Mouse (Mus musculus) megakaryocyte, embryonic 14.5 days (primary cell): ENCODE measurements at regions not wholly inside any gene's neighbourhood (a gene's known extent, or its start where the extent isn't known, plus 50 kb on each side); places are given as distances from the start of the nearest gene placed in this dataset.

Experiments used
- FLI1 ChIP-seq: IDR thresholded peaks from 2 replicates; pipeline ENCODE4 v1.6.1; 2012; ENCODE audit warnings: low read length, inconsistent platforms, mixed read lengths
- GATA1 ChIP-seq: IDR thresholded peaks from 3 replicates; pipeline ENCODE4 v1.6.1; 2012; ENCODE audit warnings: mixed read lengths, low read length, inconsistent platforms, borderline replicate concordance

- TF ChIP-seq FLI1 (no peak), GATA1 (no peak)
Observed at GRCm38 (mm10) chr13:111186833-111187232, 68.0 kb upstream of the Actbl2 start.
